Mouse (Mus musculus): ENCODE measurements around the gene Kif2c. TPM values are rescaled to one million over a fixed set of nuclear protein-coding genes. Genes with fewer than 3 reads are reported as not detected.

Kif2c gene
- polyA plus RNA-seq (2015; fragmentation: Nextera tagmentation; extraction: Ambion mirVana), result 71.8 and 75.6 TPM in 2 replicates

DNA sequence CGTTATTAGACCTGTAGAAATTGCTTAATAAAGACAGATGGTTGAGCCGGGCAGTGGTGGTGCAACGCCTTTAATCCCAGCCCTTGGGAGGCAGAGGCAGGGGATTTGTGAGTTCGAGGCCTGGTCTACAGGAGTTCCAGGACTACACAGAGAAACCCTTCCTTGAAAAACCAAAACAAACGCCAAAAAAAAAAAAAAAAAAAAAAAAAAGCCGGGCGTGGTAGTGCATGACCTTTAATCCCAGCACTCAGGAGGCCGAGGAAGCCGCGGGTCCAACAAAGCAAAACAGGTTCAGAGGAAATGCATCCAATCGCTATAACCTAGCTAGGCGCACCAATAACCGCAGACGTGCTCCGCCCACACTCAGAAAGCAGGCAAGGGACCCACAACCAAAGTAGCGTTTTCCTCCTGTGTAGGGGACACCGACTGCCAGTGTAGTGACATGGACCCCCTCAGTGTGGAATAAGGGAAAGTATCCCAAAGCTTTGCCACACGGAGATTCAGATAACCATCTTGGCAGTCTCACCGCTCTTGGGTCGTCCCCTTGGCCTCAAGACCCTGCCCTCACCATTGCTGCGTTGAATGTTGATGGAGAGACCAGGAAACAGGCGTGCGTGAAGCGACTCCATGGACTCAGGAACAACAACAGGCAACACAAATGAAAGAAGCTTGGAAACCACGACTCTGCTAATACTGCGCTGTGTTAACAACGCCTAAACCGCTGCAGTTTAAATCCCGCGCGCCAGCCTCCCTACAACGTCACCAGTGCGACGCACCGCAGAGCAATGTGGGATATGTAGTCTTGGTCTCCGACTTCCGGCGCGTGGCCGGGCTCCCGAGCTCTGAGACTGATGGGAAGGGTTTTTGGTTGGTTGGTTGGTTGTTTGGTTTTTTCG is at the start of gene Kif2c:
Gene Kif2c, minus strand, starts transcription at position 777 of the 896 bp plus-strand sequence.
- Histone ChIP-seq H3K4me1 (ENCODE audit: insufficient read depth, low read length) (peaks cover 12% of the 10 kb centered on the region), H3K36me3 (ENCODE audit: insufficient read depth, low read length) (peaks cover 28% of the 10 kb centered on the region), H3K27me3 (ENCODE audit: insufficient read depth, low read length) (no peaks in the 10 kb centered on the region), H3K4me3 (ENCODE audit: low read length) (peak within 1 kb of the TSS; percentile 89), H3K9ac (replicated peaks; ENCODE audit: low read length) (peak within 1 kb of the TSS; percentile 78), H3K9me3 (ENCODE audit: low read length) (no peaks in the 10 kb centered on the region), H3K4me2 (replicated peaks; ENCODE audit: low read depth, low read length) (peak within 1 kb of the TSS; percentile 74), H3K27ac (ENCODE audit: low read length) (peak within 1 kb of the TSS; percentile 81)
- 1% methylated on average over 42 of the region's 42 CpGs for WGBS
- ATAC-seq (ENCODE audit: low FRiP score, low TSS enrichment), result peak; percentile 98

GRCm38 (mm10) chr4:117231208-117231607 is 48.8 kb upstream of the Kif2c start:
- no peak overlapping the region for H3K4me2 ChIP-seq (replicated peaks; ENCODE audit: low read depth, low read length)
- no peaks in the 10 kb centered on the region for H3K36me3 ChIP-seq (ENCODE audit: insufficient read depth, low read length)
- 0 out of 2 replicates have a peak, but pooled peaks cover 3% of the 10 kb centered on the region for H3K9me3 ChIP-seq (ENCODE audit: low read length)
- no peak overlapping the region for H3K27ac ChIP-seq (ENCODE audit: low read length)
- no peaks in the 10 kb centered on the region for H3K4me1 ChIP-seq (ENCODE audit: insufficient read depth, low read length)
- WGBS, result 65% methylated on average over 2 of the region's 2 CpGs
- no peak for ATAC-seq (ENCODE audit: low FRiP score, low TSS enrichment)
- no peak overlapping the region for H3K4me3 ChIP-seq (ENCODE audit: low read length)
- H3K27me3 ChIP-seq (ENCODE audit: insufficient read depth, low read length), result no peaks in the 10 kb centered on the region
- no peak overlapping the region for H3K9ac ChIP-seq (replicated peaks; ENCODE audit: low read length)

DNA sequence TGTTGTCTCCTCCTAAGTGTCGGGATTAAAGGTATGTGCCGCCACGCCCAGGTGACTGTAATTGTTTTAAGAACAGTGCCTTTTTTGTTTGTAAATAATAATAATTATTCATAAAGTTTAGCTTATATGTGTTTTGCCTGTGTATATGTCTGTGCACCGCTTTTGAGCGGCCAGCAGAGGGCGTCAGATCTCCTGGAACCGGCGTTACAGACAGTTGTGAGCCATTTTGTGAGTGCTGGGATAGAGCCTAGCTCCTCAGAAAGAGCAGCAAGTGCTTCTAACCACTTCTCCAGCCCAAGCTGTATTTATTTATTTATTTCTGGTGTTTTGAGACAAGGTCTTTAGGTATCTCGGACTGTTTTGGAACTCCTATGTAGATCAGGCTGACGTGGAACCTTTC is 47.9 kb upstream of the Kif2c start:
- Histone ChIP-seq H3K4me3 (ENCODE audit: low read length) (no peak overlapping the region), H3K9me3 (ENCODE audit: low read length) (0 out of 2 replicates have a peak, but pooled peaks cover 3% of the 10 kb centered on the region), H3K27ac (ENCODE audit: low read length) (no peak overlapping the region), H3K27me3 (ENCODE audit: insufficient read depth, low read length) (no peaks in the 10 kb centered on the region), H3K4me1 (ENCODE audit: insufficient read depth, low read length) (no peaks in the 10 kb centered on the region), H3K9ac (replicated peaks; ENCODE audit: low read length) (no peak overlapping the region), H3K36me3 (ENCODE audit: insufficient read depth, low read length) (no peaks in the 10 kb centered on the region), H3K4me2 (replicated peaks; ENCODE audit: low read depth, low read length) (no peak overlapping the region)
- 61% methylated on average over 10 of the region's 10 CpGs for WGBS
- ATAC-seq (ENCODE audit: low FRiP score, low TSS enrichment), result no peak

GRCm38 (mm10) chr4:117229590-117229989 is 47.2 kb upstream of the Kif2c start:
- Histone ChIP-seq H3K9ac (replicated peaks; ENCODE audit: low read length) (no peak overlapping the region), H3K27ac (ENCODE audit: low read length) (no peak overlapping the region), H3K4me2 (replicated peaks; ENCODE audit: low read depth, low read length) (no peak overlapping the region), H3K27me3 (ENCODE audit: insufficient read depth, low read length) (no peaks in the 10 kb centered on the region), H3K4me1 (ENCODE audit: insufficient read depth, low read length) (no peaks in the 10 kb centered on the region), H3K36me3 (ENCODE audit: insufficient read depth, low read length) (no peaks in the 10 kb centered on the region), H3K4me3 (ENCODE audit: low read length) (no peak overlapping the region), H3K9me3 (ENCODE audit: low read length) (0 out of 2 replicates have a peak, but pooled peaks cover 3% of the 10 kb centered on the region)
- no peak for ATAC-seq (ENCODE audit: low FRiP score, low TSS enrichment)
- WGBS, result 64% methylated on average over 15 of the region's 15 CpGs

GRCm38 (mm10) chr4:117225250-117225649 is 42.8 kb upstream of the Kif2c start:
- H3K4me1 ChIP-seq (ENCODE audit: insufficient read depth, low read length), result no peaks in the 10 kb centered on the region
- H3K9me3 ChIP-seq (ENCODE audit: low read length), result 0 out of 2 replicates have a peak, but pooled peaks cover under 1% of the 10 kb centered on the region
- no peak overlapping the region for H3K4me3 ChIP-seq (ENCODE audit: low read length)
- no peak overlapping the region for H3K4me2 ChIP-seq (replicated peaks; ENCODE audit: low read depth, low read length)
- ATAC-seq (ENCODE audit: low FRiP score, low TSS enrichment), result no peak
- no peak overlapping the region for H3K27ac ChIP-seq (ENCODE audit: low read length)
- no peaks in the 10 kb centered on the region for H3K36me3 ChIP-seq (ENCODE audit: insufficient read depth, low read length)
- H3K27me3 ChIP-seq (ENCODE audit: insufficient read depth, low read length), result no peaks in the 10 kb centered on the region
- no peak overlapping the region for H3K9ac ChIP-seq (replicated peaks; ENCODE audit: low read length)

GRCm38 (mm10) chr4:117224122-117224521 is 41.7 kb upstream of the Kif2c start:
- H3K4me1 ChIP-seq (ENCODE audit: insufficient read depth, low read length), result peaks cover 3% of the 10 kb centered on the region; the same call in 1 of the 2 replicates
- H3K9me3 ChIP-seq (ENCODE audit: low read length), result no peaks in the 10 kb centered on the region
- H3K4me3 ChIP-seq (ENCODE audit: low read length), result no peak overlapping the region
- no peak for ATAC-seq (ENCODE audit: low FRiP score, low TSS enrichment)
- 70% methylated on average over 8 of the region's 8 CpGs for whole genome bisulfite sequencing
- no peaks in the 10 kb centered on the region for H3K36me3 ChIP-seq (ENCODE audit: insufficient read depth, low read length)
- no peak overlapping the region for H3K9ac ChIP-seq (replicated peaks; ENCODE audit: low read length)
- no peak overlapping the region for H3K27ac ChIP-seq (ENCODE audit: low read length)
- no peaks in the 10 kb centered on the region for H3K27me3 ChIP-seq (ENCODE audit: insufficient read depth, low read length)
- H3K4me2 ChIP-seq (replicated peaks; ENCODE audit: low read depth, low read length), result no peak overlapping the region

DNA sequence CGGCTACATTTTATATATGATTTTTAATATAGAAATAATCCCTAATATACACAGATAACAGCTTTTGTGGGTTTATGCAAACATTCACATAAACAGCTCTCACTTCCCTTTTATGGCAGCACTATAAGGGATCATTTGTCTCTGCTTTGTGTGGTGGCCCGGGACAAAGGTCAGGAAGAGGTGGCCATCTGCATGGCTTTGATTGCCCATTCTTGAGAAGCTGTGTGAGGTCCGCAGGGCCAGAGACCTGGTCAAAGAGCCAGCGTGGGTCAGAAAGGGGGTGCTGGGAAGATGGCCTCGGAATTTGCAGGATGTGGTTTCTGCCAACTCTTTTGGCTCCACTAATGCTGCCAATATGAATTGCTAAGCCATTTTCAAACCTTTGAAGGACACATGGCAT is 40.6 kb upstream of the Kif2c start:
- Histone ChIP-seq H3K9me3 (ENCODE audit: low read length) (no peaks in the 10 kb centered on the region), H3K9ac (replicated peaks; ENCODE audit: low read length) (no peak overlapping the region), H3K4me1 (ENCODE audit: insufficient read depth, low read length) (peaks cover 8% of the 10 kb centered on the region), H3K27me3 (ENCODE audit: insufficient read depth, low read length) (no peaks in the 10 kb centered on the region), H3K4me3 (ENCODE audit: low read length) (no peak overlapping the region), H3K27ac (ENCODE audit: low read length) (no peak overlapping the region), H3K4me2 (replicated peaks; ENCODE audit: low read depth, low read length) (no peak overlapping the region), H3K36me3 (ENCODE audit: insufficient read depth, low read length) (no peaks in the 10 kb centered on the region)
- 25% methylated on average over 5 of the region's 5 CpGs for WGBS
- ATAC-seq (ENCODE audit: low FRiP score, low TSS enrichment), result no peak

DNA sequence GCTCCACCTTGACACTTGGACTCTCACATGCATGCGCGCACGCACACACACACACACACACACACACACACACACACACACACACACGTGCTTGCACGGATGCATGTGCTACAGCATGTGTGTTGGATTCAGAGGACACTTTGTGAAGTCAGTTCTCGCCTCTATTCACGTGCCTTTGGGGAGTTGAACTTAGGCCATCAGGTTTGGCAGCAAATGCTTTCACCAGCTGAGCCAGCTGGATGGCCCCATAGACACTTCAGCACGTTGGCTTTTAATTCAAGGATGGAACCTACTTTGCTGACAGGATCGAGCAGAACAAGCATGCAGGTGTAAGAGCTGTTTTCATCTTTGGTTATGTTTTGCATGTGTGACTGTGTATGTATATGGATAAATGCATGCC is 39.4 kb upstream of the Kif2c start:
- Histone ChIP-seq H3K27ac (ENCODE audit: low read length) (no peak overlapping the region), H3K4me1 (ENCODE audit: insufficient read depth, low read length) (peaks cover 8% of the 10 kb centered on the region), H3K4me3 (ENCODE audit: low read length) (no peak overlapping the region), H3K9me3 (ENCODE audit: low read length) (no peaks in the 10 kb centered on the region), H3K4me2 (replicated peaks; ENCODE audit: low read depth, low read length) (no peak overlapping the region), H3K9ac (replicated peaks; ENCODE audit: low read length) (no peak overlapping the region), H3K36me3 (ENCODE audit: insufficient read depth, low read length) (no peaks in the 10 kb centered on the region), H3K27me3 (ENCODE audit: insufficient read depth, low read length) (no peaks in the 10 kb centered on the region)
- no peak for ATAC-seq (ENCODE audit: low FRiP score, low TSS enrichment)
- WGBS, result 87% methylated on average over 9 of the region's 9 CpGs

DNA sequence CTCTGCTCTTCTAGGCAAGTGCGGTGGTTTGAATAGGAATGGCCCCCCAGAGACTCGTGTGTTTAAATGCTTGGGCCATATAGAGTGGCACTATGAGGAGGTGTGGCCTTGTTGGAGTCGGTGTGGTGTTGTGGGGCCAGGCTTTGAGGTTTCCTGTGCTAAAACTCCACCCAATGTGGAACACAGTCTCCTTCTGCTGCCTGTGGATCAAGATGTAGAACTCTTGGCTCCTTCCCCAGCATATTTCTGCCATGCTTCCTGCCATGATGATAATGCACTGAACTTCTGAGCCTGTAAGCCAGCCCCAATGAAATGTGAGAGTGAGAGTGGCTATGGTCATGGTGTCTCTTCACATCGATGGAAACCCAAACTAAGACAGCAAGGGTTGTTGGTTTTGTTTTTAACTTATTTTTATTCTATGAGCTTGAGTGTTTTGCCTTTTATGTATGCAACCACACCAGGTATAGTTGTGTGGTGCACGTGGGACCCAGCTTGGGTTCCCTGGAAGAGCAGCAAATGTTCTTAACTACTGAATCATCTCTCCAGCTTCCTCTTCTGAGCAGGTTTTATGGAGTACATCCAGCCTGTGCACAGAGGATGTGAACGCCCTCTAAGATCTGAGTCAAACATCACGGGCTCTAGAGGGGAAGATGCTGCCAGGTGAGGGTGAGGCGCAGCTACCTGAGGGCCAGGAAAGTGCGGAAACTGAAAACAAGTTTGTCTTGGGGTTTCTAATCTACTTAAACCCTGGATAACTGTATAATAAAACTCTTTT is 38.5 kb upstream of the Kif2c start:
- ATAC-seq (ENCODE audit: low FRiP score, low TSS enrichment), result no peak
- Histone ChIP-seq H3K9me3 (ENCODE audit: low read length) (no peaks in the 10 kb centered on the region), H3K9ac (replicated peaks; ENCODE audit: low read length) (no peak overlapping the region), H3K4me2 (replicated peaks; ENCODE audit: low read depth, low read length) (no peak overlapping the region), H3K27me3 (ENCODE audit: insufficient read depth, low read length) (no peaks in the 10 kb centered on the region), H3K27ac (ENCODE audit: low read length) (no peak overlapping the region), H3K36me3 (ENCODE audit: insufficient read depth, low read length) (no peaks in the 10 kb centered on the region), H3K4me1 (ENCODE audit: insufficient read depth, low read length) (peaks cover 8% of the 10 kb centered on the region), H3K4me3 (ENCODE audit: low read length) (no peak overlapping the region)
- WGBS, result 83% methylated on average over 9 of the region's 9 CpGs
